Mouse (Mus musculus): ENCODE measurements around the gene Mark1. TPM values are rescaled to one million over a fixed set of nuclear protein-coding genes. Genes with fewer than 3 reads are reported as not detected.

Mark1 gene
- polyA plus RNA-seq, 1 experiment = 63.8 TPM

DNA sequence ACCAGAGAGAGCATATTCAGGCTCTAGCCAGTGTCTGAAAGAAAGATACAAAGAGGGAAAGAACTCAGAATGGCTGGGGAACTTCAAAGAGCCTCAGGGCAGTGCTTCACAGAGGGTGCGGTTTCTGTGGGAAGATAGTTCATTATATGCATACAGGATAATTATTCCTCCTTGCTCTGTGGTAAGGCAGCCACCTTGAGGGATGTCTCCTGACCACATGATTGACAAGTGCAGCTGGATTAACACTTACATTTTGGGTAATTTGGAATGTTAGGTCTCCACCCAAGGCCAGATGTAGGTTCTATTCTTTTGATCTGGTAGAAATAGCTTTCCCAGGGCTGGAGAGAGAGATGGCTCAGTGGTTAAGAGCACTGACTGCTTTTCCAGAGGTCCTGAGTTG, 113.2 kb downstream of the Mark1 start:
- TF ChIP-seq CTCF (IDR thresholded peaks at IDR 0.05; ENCODE audit: borderline replicate concordance, extremely low read depth, insufficient read depth, insufficient read length) = no peak
- DNase-seq (ENCODE audit: low read depth) = no peak

DNA sequence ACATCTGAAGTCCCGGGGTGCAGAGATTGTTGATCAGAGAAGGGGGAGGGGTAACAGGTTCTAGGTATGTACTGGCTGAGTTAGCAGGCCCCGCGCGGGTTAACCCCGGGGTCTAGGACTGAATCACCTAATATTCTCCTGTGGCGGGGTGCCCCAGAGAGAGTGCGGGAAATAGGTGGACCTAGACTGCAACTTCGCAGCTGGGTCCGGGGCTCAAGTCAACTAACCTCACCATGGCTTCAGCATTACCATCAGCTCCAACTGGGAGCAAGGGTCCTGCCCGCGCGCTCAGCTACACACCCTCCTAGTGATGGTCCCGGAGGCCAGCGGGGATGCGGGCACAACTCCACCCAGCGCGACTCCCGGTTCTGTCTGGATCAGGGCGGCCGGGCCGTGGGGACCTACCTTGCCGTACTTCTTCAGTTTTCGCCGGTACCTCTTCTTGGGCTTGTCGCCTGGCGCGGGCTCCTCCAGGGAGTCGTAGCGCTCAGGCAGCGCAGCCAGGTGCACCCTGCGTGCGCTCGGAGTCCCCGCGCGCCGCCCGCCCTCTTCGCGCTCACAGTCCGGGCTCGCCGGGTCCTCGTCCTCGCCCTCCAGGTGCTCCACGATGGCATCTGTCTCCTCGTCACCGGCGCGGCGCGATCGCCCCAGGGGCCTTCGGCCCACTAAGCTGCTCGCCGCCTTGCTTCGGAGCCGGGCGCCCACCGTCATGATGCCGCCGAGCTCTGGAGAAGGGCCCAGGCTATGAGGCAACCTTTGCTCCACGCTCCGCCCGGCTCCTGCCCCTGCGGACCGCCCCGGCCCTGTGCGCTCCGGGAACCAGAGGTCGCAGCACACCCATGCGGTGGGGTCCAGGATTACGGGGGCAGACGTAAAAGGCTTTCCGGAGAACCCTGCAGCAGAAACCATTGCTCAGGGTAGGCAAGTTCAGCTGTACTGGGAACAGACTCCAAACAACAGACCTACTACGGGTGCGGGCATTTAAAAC, 116.8 kb downstream of the Mark1 start, which contains the start of gene C130074G19Rik:
Gene C130074G19Rik (minus strand): TSS at position 938 of the 988 bp plus-strand sequence.
- DNase-seq (ENCODE audit: low read depth) = peak; percentile 35
- TF ChIP-seq CTCF (IDR thresholded peaks at IDR 0.05; ENCODE audit: borderline replicate concordance, extremely low read depth, insufficient read depth, insufficient read length) (peak; percentile 39; the same call in 1 of the 2 replicates), POLR2A (IDR thresholded peaks at IDR 0.05; ENCODE audit: borderline replicate concordance, extremely low read depth, insufficient read depth, insufficient read length, poor library complexity, severe bottlenecking) (no peak)

DNA sequence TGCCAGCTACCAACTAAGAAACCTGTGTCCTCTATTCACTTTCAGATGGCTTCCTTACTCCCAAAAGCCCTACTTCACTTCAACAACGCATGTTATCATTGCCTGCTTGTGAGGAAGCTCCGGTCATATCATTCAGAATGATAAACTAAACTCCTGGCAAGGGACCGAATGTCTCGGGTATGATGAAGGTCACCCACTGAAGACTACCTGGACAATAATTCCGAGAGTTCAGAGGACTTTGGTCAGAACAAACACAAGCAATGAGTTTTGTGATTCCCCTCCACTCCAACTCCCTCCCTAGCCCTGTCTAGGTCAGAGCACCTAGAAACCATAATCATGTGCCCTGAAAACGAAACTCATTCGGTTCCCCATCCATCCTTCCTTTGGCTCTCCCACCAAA, 117.5 kb downstream of the Mark1 start:
- no peak for TF ChIP-seq CTCF (IDR thresholded peaks at IDR 0.05; ENCODE audit: borderline replicate concordance, extremely low read depth, insufficient read depth, insufficient read length)
- no peak for TF ChIP-seq POLR2A (IDR thresholded peaks at IDR 0.05; ENCODE audit: borderline replicate concordance, extremely low read depth, insufficient read depth, insufficient read length, poor library complexity, severe bottlenecking)
- DNase-seq (ENCODE audit: low read depth) = no peak

DNA sequence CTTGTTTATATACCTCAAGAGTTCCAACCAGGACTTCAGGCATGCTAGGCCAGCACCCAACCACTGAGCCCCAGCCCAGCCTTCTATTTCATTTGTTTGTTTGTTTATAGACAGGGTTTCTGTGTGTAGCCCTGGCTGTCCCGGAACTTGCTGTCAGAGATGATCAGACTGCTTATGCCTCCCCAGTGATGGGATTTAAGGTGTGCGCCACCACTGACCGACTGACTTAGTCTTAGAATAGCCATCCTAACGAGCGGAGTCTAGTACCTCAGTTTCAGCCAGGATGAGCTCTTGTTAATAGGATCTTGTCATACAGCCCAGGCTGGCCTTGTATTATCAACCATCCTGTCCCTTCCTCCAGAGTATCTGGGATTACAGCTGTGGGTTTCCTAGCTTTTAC, 118.2 kb downstream of the Mark1 start:
- no peak for DNase-seq (ENCODE audit: low read depth)
- TF ChIP-seq CTCF (IDR thresholded peaks at IDR 0.05; ENCODE audit: borderline replicate concordance, extremely low read depth, insufficient read depth, insufficient read length) = no peak
- no peak for TF ChIP-seq POLR2A (IDR thresholded peaks at IDR 0.05; ENCODE audit: borderline replicate concordance, extremely low read depth, insufficient read depth, insufficient read length, poor library complexity, severe bottlenecking)

DNA sequence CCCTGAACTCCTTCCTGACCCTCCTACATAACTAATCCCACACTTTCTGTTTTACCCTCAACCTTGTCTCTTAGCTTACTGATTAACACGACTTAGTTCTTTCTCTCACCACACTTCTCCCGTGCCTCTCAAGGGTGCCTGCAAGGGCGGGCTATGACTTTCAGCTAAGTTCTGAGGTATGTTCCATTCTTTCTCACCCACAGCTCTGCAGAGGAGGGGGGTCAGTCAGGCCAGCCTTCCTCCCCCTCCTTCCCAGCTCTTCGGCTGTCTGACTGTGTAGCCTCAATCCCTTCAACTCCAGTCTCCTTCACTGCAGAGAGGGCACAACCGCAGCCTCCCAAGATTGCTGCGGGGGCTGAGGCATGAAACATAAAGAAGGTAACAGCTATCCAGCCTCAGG, 120.5 kb downstream of the Mark1 start:
- TF ChIP-seq POLR2A (IDR thresholded peaks at IDR 0.05; ENCODE audit: borderline replicate concordance, extremely low read depth, insufficient read depth, insufficient read length, poor library complexity, severe bottlenecking) (no peak), CTCF (IDR thresholded peaks at IDR 0.05; ENCODE audit: borderline replicate concordance, extremely low read depth, insufficient read depth, insufficient read length) (no peak)
- DNase-seq (ENCODE audit: low read depth) = no peak

DNA sequence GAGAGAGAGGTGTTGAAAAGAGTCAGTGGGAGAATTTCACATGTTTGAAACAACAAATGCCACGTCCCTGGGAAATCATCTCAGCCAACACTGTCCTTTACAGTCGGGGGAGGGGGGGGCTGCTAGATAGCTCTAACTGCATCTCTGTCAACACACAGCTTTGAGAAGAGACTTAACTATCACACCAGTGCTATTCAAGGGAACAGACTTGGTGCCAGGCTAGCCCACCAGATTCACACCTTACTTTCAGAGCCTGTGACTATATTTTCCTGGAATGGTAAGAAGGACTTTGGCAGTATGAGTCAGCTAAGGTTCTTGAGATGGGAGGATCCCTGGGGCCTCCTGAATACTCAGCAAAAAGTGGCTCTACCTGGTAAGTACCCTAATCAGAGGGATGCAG, 122.1 kb downstream of the Mark1 start:
- TF ChIP-seq CTCF (IDR thresholded peaks at IDR 0.05; ENCODE audit: borderline replicate concordance, extremely low read depth, insufficient read depth, insufficient read length) = no peak
- TF ChIP-seq POLR2A (IDR thresholded peaks at IDR 0.05; ENCODE audit: borderline replicate concordance, extremely low read depth, insufficient read depth, insufficient read length, poor library complexity, severe bottlenecking) = no peak
- DNase-seq (ENCODE audit: low read depth) = no peak

DNA sequence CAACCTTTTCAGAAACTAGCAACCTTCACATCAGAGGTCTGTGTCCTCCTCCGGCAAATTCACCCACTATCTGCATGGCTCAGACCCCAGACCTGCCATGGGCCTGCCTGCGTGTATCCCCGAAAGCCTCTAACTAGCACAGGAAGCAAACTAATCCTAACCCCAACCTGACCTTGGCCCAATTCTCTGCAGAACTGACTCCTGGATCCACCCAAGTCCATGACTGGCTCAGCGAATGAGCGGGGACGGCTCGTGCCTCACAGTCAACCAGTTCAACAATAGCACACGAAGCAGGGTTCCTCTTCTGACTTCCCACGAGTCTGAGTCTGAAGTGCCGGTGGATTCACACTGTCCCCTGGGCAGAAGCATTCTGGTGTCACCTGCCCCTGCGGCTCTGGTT, 125.5 kb downstream of the Mark1 start:
- no peak for DNase-seq (ENCODE audit: low read depth)
- no peak for TF ChIP-seq CTCF (IDR thresholded peaks at IDR 0.05; ENCODE audit: borderline replicate concordance, extremely low read depth, insufficient read depth, insufficient read length)
- no peak for TF ChIP-seq POLR2A (IDR thresholded peaks at IDR 0.05; ENCODE audit: borderline replicate concordance, extremely low read depth, insufficient read depth, insufficient read length, poor library complexity, severe bottlenecking)

DNA sequence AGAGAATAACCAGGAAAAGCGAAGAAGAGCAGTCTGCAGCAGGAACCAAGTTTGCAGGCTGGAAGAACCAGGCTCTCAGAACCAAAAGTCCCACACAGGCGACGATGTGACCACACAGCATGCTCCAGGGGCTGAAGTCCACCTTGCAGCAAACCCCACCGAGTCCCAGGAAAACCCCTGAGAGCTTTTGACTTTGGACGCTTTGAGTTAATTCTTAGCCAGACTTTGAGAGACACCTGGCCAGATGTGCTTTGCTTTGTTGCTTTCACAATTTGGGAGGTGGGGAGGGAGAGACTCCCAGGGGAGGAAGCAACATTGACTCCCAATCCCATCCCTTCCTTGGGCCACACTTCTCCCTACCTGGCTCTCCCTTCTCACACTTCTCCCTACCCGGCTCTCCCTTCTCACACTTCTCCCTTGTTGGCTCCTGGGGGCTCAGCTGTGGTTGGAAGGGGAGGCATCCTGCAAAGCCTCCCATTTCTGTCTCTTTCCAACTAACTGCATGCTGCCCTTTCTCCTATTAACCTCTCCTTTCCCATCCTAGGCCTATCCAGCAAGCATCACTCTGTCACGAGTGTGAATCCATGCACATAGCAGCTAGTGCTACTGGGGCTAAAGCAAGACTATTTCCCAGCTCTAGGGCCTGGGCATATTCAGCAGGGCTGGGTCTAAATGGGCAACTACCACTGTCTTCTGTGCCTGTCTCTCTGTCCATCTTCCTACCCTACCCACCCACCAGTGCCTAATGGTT, 127.1 kb downstream of the Mark1 start:
- DNase-seq (ENCODE audit: low read depth) = no peak
- TF ChIP-seq POLR2A (IDR thresholded peaks at IDR 0.05; ENCODE audit: borderline replicate concordance, extremely low read depth, insufficient read depth, insufficient read length, poor library complexity, severe bottlenecking) = no peak
- TF ChIP-seq CTCF (IDR thresholded peaks at IDR 0.05; ENCODE audit: borderline replicate concordance, extremely low read depth, insufficient read depth, insufficient read length) = no peak

DNA sequence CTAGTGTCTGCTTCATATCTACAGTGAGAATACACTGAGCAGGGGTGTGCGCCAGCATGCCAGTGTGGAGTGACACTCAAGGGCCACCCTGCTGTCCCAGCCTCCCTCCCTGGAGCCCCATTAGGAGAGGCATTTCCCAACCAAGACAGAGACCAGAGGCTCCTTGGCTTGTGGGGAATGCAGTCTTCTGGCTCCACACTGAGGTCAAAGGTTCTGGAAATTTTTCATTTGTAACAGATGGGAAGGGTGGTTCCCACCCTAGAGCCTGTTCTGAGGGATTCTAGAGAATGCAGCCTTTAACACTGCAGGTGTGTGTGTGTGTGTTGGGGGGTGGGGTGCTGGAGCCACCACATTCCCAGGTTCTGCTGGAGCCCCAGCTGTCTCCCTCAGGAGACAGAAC, 127.9 kb downstream of the Mark1 start:
- TF ChIP-seq CTCF (IDR thresholded peaks at IDR 0.05; ENCODE audit: borderline replicate concordance, extremely low read depth, insufficient read depth, insufficient read length) = no peak
- no peak for TF ChIP-seq POLR2A (IDR thresholded peaks at IDR 0.05; ENCODE audit: borderline replicate concordance, extremely low read depth, insufficient read depth, insufficient read length, poor library complexity, severe bottlenecking)
- no peak for DNase-seq (ENCODE audit: low read depth)

DNA sequence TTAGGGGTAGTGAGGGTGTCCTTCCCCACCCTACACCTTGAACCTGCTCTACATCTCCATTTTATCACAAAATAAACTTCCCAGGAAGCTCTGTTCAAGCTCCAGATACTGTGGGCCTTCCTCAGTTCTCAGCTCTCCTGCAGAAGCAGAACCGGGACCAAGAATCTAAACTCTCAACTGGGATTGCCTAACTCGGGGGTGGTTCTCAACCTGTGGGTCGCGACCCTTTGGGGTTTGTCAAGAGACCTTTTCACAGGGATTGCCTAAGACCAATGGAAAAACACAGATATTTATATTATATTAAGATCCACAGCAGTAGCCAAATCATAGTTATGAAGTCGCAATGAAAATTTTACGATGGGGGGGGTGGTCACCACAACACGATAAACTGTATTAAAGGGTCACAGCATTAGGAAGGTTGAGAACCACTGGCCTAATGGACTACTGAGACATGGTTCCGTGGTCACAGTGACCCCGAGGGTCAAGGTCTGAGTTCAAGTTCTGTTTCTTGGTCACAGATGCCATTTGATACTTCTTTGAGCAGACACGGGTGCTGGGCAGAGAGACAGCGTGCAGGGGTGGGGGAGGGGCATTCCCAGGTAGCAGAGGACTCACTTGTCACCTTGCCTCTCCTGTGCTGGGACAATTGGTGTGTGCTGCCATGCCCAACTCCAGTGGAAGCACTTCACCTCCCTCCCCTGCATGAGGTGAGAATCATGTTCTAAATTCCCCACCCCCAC, 128.6 kb downstream of the Mark1 start:
- no peak for DNase-seq (ENCODE audit: low read depth)
- no peak for TF ChIP-seq POLR2A (IDR thresholded peaks at IDR 0.05; ENCODE audit: borderline replicate concordance, extremely low read depth, insufficient read depth, insufficient read length, poor library complexity, severe bottlenecking)
- no peak for TF ChIP-seq CTCF (IDR thresholded peaks at IDR 0.05; ENCODE audit: borderline replicate concordance, extremely low read depth, insufficient read depth, insufficient read length)
